Mouse (Mus musculus) intestine, embryonic 16.5 days (tissue): ENCODE results near the gene Rsph6a. TPM values are rescaled to one million over a fixed set of nuclear protein-coding genes. Genes with fewer than 3 reads are reported as not detected.

Experiments used
- ATAC-seq: fragments of 200-750 bp; cut with Nextera tagmentation; 2 replicates; pipeline ENCODE4 v1.8.0; 2017; ENCODE audit warnings: moderate TSS enrichment, moderate library complexity
- H3K27ac ChIP-seq: fragments of 300-500 bp; sonication (generic); 2 replicates; pipeline ENCODE4 v1.5.1; 2014; ENCODE audit warnings: mild to moderate bottlenecking, low read length
- H3K27me3 ChIP-seq: fragments of 300-500 bp; sonication (generic); replicated peaks from 2 replicates; pipeline ENCODE4 v1.6.1; 2014; ENCODE audit warnings: low read length, control low read depth, mixed read lengths; ENCODE audit not compliant: control insufficient read depth, insufficient read depth
- H3K36me3 ChIP-seq: fragments of 300-500 bp; sonication (generic); 2 replicates; pipeline ENCODE4 v1.6.1; 2014; ENCODE audit warnings: low read length, control low read depth; ENCODE audit not compliant: control insufficient read depth, insufficient read depth
- H3K4me1 ChIP-seq: fragments of 300-500 bp; sonication (generic); 2 replicates; pipeline ENCODE4 v1.6.1; 2014; ENCODE audit warnings: low read length, control low read depth, mixed read lengths; ENCODE audit not compliant: control insufficient read depth, insufficient read depth
- H3K4me2 ChIP-seq: fragments of 300-500 bp; sonication (generic); 2 replicates; pipeline ENCODE4 v1.6.1; 2014; ENCODE audit warnings: low read depth, low read length, control low read depth
- H3K4me3 ChIP-seq: fragments of 300-500 bp; sonication (generic); 2 replicates; pipeline ENCODE4 v1.5.1; 2014; ENCODE audit warnings: mild to moderate bottlenecking, low read length
- H3K9ac ChIP-seq: fragments of 300-500 bp; sonication (generic); 2 replicates; pipeline ENCODE4 v1.6.1; 2014; ENCODE audit warnings: low read depth, low read length
- H3K9me3 ChIP-seq: fragments of 300-500 bp; sonication (generic); 2 replicates; pipeline ENCODE4 v1.6.1; 2016; ENCODE audit warnings: low read length, control low read depth; ENCODE audit not compliant: control insufficient read depth
- WGBS: fragments of 180-500 bp; shearing (Covaris S2); extraction: QIAGEN DNeasy Blood & Tissue Kit; methylation state at CpG from one replicate; pipeline ENCODE4 v1.1.7; 2014; 5-methylcytosine and 5-hydroxymethylcytosine counted together
- polyA plus RNA-seq: library from polyadenylated mRNA; unstranded; fragments of >200 nt; fragmentation: Nextera tagmentation; extraction: Ambion mirVana; gene quantifications from 2 replicates; pipeline ENCODE4 v1.2.1, GENCODE M21; 2015

Rsph6a gene
- polyA plus RNA-seq, 1 experiment from 2014 or later: not detected

DNA sequence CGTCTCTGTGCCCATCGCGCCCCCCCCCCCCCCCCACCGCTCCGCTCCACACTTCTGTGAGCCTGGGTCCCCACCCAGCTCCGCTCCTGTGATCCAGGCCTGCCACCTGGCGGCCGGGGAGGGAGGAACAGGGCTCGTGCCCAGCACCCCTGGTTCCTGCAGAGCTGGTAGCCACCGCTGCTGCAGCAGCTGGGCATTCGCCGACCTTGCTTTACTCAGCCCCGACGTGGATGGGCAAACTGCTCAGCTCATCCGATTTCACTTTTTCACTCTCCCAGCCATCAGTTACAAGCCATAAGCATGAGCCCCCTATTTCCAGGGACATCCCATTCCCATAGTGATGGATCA is 38.7 kb downstream of the Rsph6a start:
- Histone ChIP-seq H3K27me3 (no peaks in the 10 kb centered on the region), H3K36me3 (peaks cover 2% of the 10 kb centered on the region; the same call in 1 of the 2 replicates), H3K4me3 (peak overlapping the region; percentile 78), H3K4me2 (peak overlapping the region; percentile 93), H3K27ac (peak overlapping the region; percentile 96), H3K4me1 (peaks cover 44% of the 10 kb centered on the region), H3K9me3 (no peaks in the 10 kb centered on the region), H3K9ac (peak overlapping the region; percentile 68)
- peak; percentile 48 for ATAC-seq
- 0% methylated on average over 11 of the region's 15 CpGs for WGBS

DNA sequence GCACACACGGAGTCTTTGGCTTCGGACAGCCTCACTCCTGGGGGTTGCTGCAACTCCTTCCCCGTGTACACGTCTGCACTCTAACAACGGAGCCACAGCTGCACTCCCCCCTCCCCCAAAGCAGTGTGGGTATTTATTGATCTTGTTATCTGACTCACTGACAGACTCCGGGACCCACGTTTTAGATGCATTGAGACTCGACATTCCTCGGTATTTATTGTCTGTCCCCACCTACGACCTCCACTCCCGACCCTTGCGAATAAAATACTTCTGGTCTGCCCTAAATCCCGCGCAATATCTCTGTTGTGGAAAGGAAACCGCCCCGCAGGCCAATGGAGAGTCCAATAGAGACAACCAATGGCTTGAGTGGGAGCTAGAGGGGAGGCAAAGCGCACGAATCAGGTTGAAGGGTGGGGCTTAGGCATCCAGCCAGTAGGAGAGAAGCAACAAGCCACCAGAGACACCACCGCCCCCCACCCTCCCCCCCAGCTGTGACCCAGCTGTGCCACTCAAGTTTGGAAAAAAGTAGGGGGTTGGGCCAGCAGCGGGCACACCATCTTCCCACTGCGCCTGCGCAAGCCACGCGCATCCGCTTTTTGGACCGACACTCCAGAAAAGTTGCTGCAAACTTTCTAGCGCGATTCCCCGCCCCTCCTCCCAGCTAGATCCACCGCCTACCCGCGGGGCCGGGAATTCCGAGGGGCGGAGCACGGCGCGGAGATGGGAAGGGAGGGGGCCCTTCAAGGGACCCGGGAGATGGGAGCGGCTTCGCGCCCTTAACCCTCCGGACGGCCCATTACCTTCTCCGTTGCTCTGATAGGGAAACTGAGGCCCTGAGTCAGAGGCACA is 39.3 kb downstream of the Rsph6a start:
- Histone ChIP-seq H3K27ac (peak overlapping the region; percentile 96), H3K4me1 (peaks cover 44% of the 10 kb centered on the region), H3K4me2 (peak overlapping the region; percentile 93), H3K4me3 (peak overlapping the region; percentile 78), H3K9me3 (no peaks in the 10 kb centered on the region), H3K36me3 (peaks cover 2% of the 10 kb centered on the region; the same call in 1 of the 2 replicates), H3K9ac (peak overlapping the region; percentile 87), H3K27me3 (no peaks in the 10 kb centered on the region)
- whole genome bisulfite sequencing: under 1% methylated on average over 45 of the region's 45 CpGs
- ATAC-seq: peak; percentile 88

DNA sequence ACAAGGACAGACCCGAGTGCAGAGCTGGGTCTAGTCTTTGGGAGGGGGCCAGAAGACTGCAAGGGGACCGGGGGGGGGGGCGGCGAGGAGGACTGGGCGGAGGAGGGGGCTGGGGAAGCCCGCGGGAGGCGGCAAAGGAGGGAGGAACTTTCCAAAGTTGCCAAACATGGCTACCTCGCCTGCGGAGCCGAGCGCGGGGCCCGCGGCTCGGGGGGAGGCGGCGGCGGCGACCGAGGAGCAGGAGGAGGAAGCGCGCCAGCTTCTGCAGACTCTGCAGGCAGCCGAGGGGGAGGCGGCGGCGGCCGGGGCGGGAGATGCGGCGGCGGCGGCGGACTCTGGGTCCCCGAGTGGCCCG is 40.0 kb downstream of the Rsph6a start, which contains the start of gene Six5:
Gene Six5 (plus strand): TSS at position 124 of the 355 bp plus-strand sequence.
- peak; percentile 8; the same call in 1 of the 2 replicates for ATAC-seq
- H3K36me3 ChIP-seq: peaks cover 2% of the 10 kb centered on the region; the same call in 1 of the 2 replicates
- H3K9ac ChIP-seq: peak within 1 kb of the TSS; percentile 87
- WGBS: 0% methylated on average over 25 of the region's 36 CpGs
- no peaks in the 10 kb centered on the region for H3K27me3 ChIP-seq
- no peaks in the 10 kb centered on the region for H3K9me3 ChIP-seq
- H3K4me2 ChIP-seq: peak within 1 kb of the TSS; percentile 93
- H3K4me1 ChIP-seq: peaks cover 44% of the 10 kb centered on the region
- peak within 1 kb of the TSS; percentile 78 for H3K4me3 ChIP-seq
- H3K27ac ChIP-seq: peak within 1 kb of the TSS; percentile 96

DNA sequence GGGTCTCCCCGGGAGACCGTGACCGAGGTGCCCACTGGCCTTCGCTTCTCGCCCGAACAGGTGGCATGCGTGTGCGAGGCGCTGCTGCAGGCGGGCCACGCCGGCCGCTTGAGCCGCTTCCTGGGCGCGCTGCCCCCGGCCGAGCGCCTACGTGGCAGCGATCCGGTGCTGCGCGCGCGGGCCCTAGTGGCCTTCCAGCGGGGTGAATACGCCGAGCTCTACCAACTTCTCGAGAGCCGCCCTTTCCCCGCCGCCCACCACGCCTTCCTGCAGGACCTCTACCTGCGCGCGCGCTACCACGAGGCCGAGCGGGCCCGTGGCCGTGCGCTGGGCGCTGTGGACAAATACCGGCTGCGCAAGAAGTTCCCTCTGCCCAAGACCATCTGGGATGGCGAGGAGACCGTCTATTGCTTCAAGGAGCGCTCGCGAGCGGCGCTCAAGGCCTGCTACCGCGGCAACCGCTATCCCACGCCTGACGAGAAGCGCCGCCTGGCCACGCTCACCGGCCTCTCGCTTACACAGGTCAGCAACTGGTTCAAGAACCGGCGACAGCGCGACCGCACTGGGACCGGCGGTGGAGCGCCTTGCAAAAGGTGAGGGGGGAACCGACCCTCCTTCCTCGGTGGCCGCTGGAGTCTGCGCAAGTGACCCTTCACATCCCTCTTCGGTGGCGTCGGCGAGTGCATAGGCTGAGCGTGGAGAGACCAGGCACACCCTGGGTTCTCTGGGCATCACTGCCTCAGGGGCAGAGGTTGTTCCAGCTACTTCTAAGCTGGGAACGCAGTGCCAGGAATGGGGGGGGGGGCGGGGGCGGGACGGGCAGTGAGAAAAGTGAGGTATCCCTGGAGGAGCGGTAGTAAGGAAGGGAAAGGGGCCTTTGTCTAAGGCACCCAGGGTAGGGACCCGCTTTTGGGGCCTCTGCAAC is 40.6 kb downstream of the Rsph6a start:
- H3K27me3 ChIP-seq: no peaks in the 10 kb centered on the region
- peak overlapping the region; percentile 96 for H3K27ac ChIP-seq
- peaks cover 2% of the 10 kb centered on the region; the same call in 1 of the 2 replicates for H3K36me3 ChIP-seq
- under 1% methylated on average over 87 of the region's 87 CpGs for WGBS
- peak overlapping the region; percentile 87 for H3K9ac ChIP-seq
- peak overlapping the region; percentile 78 for H3K4me3 ChIP-seq
- no peaks in the 10 kb centered on the region for H3K9me3 ChIP-seq
- 0 out of 2 replicates have a peak, but pooled peaks have one; percentile 0 for ATAC-seq
- peak overlapping the region; percentile 93 for H3K4me2 ChIP-seq
- H3K4me1 ChIP-seq: peaks cover 44% of the 10 kb centered on the region

DNA sequence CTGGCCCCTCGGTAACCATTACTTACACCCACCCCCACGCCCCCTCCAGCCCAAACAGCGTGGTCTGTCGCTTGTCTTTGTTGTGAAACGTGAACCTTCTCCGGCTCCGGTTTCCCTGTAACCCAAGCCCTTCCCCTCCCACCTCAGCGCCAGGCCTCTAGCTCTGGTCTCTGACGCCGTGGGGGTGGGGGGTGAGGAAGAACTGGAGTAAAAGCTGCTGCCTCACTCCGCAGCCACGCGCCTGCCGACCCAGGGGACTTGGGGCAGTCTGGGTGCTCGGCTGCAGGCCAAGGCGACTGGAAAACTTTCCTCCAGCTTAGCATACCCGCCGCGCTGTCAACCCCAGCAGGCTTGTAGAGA is 41.2 kb downstream of the Rsph6a start:
- ATAC-seq: peak; percentile 2; the same call in 1 of the 2 replicates
- Histone ChIP-seq H3K4me3 (peak overlapping the region; percentile 78), H3K9ac (peak overlapping the region; percentile 87), H3K4me1 (peaks cover 44% of the 10 kb centered on the region), H3K27ac (peak overlapping the region; percentile 96), H3K4me2 (peak overlapping the region; percentile 93), H3K27me3 (no peaks in the 10 kb centered on the region), H3K36me3 (peaks cover 2% of the 10 kb centered on the region; the same call in 1 of the 2 replicates), H3K9me3 (no peaks in the 10 kb centered on the region)
- WGBS: under 1% methylated on average over 19 of the region's 19 CpGs

DNA sequence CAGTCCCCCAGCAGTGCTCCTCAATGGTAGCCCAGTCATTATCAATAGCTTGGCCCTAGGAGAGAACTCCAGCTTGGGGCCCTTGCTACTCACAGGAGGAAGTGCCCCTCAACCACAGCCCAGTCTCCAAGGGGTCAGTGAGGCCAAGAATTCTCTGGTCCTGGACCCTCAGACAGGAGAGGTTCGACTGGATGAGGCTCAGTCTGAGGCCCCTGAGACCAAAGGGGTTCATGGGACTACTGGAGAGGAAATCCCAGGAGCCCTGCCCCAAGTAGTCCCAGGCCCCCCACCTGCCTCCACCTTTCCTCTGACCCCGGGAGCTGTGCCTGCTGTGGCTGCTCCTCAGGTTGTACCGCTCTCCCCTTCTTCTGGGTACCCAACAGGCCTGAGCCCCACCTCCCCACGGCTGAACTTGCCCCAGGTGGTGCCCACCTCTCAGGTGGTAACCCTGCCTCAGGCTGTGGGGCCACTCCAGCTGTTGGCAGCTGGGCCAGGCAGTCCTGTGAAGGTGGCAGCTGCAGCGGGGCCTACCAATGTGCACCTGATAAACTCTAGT is 42.0 kb downstream of the Rsph6a start:
- WGBS: 53% methylated on average over 5 of the region's 5 CpGs

DNA sequence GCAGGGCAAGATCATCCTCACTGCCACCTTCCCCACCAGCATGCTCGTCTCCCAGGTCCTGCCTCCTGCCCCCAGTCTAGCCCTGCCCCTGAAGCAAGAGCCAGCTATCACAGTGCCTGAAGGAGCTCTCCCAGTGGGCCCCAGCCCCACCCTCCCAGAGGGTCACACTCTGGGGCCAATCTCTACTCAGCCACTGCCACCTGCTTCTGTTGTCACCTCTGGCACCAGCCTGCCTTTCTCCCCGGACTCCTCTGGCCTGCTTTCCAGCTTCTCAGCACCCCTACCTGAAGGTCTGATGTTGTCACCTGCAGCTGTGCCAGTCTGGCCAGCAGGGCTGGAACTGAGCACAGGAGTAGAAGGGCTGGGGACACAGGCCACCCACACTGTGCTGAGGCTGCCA is 42.7 kb downstream of the Rsph6a start:
- Histone ChIP-seq H3K9me3 (no peaks in the 10 kb centered on the region), H3K27ac (peak overlapping the region; percentile 23), H3K27me3 (no peaks in the 10 kb centered on the region), H3K4me3 (peak overlapping the region; percentile 3; the same call in 1 of the 2 replicates), H3K9ac (peak overlapping the region; percentile 87), H3K4me1 (peaks cover 38% of the 10 kb centered on the region), H3K4me2 (no peak overlapping the region), H3K36me3 (peaks cover 2% of the 10 kb centered on the region; the same call in 1 of the 2 replicates)
- no peak for ATAC-seq
- WGBS: 44% methylated on average over 2 of the region's 2 CpGs

More for the DNA sequence above, 42.0 kb downstream of the Rsph6a start:
- Histone ChIP-seq H3K9me3 (no peaks in the 10 kb centered on the region), H3K4me2 (peak overlapping the region; percentile 93), H3K36me3 (peaks cover 2% of the 10 kb centered on the region; the same call in 1 of the 2 replicates), H3K9ac (peak overlapping the region; percentile 87), H3K27ac (peak overlapping the region; percentile 96), H3K27me3 (no peaks in the 10 kb centered on the region), H3K4me1 (peaks cover 44% of the 10 kb centered on the region), H3K4me3 (peak overlapping the region; percentile 78)
- no peak for ATAC-seq

DNA sequence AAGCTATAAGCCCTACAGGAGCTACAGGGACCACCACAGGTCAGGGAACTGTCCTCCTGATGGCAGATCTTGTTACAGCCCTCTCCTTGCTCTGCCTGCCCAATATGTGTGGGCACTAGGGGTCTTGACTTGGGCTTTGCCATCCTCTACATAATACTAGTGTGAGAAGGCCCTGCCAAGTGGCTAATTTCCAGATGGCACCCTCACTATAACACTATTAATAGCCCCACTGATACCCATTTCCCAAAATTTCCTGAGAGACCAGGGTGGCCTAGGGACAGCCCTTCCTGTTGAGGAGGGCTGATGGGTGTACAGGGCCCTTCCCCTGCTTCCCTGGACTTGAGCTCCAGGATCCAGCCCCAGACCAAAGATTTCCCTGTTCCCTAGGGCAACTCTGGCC is 43.4 kb downstream of the Rsph6a start:
- Histone ChIP-seq H3K27ac (peak overlapping the region; percentile 23; the same call in 1 of the 2 replicates), H3K4me3 (no peak overlapping the region), H3K9me3 (no peaks in the 10 kb centered on the region), H3K9ac (no peak overlapping the region), H3K36me3 (peaks cover 2% of the 10 kb centered on the region; the same call in 1 of the 2 replicates), H3K4me2 (no peak overlapping the region), H3K27me3 (no peaks in the 10 kb centered on the region), H3K4me1 (peaks cover 31% of the 10 kb centered on the region)
- no peak for ATAC-seq
